Comparison of ENCODE assay signal across 8 mouse cellular contexts in the genomic region with DNA sequence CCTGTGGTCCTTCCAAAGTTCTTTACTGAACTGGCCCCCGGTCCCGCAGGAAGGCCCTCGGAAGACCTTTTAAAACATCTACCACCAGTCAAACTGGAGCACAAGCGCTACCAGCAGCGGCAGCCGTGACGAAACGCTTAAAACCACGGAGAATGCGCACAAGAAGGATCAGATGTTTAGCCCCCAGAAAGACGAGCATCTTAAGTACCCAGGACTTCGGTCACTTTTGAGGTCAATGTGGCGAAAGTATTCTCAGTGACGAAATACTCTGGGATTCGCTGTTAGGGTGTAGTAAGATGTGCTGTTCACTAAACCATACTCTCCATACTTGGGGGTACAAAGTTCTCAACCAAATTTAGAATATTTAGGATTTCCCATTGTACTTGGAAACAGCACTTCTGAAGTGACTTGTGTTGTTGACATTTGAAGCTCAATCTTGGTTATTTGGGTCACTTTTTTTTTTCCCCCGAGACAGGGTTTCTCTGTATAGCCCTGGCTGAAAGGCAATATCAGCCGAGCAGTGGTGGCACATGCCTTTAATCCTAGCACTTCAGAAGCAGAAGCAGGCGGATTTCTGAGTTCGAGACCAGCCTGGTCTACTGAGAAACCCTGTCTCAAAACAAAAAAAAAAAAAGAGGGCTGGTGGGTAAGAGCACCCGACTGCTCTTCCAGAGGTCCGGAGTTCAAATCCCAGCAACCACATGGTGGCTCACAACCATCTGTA. TPM values are rescaled to one million over a fixed set of nuclear protein-coding genes. Genes with fewer than 3 reads are reported as not detected.
A peak's percentile ranks its signal among the peaks of the same experiment; 100 is the strongest.
DNase-seq lines count a peak whose midpoint lies in the region; ATAC-seq lines count a peak whose summit lies in the region.

No protein-coding gene starts in this region.

- H3K9ac ChIP-seq in heart, embryonic 13.5 days: peak overlapping the region; percentile 84
- H3K9ac ChIP-seq in hindbrain, embryonic 12.5 days: peak overlapping the region; percentile 94

- ATAC-seq in heart, embryonic 13.5 days (ENCODE audit: extremely low read depth, insufficient number of reproducible peaks, low FRiP score, low TSS enrichment): no peak
- ATAC-seq in hindbrain, embryonic 12.5 days (ENCODE audit: low FRiP score): 0 out of 2 replicates have a peak, but pooled peaks have one; percentile 8

- 16% methylated on average over 21 of the region's 21 CpGs for WGBS in heart, embryonic 13.5 days
- 18% methylated on average over 21 of the region's 21 CpGs for WGBS in hindbrain, embryonic 12.5 days
- 18% methylated on average over 21 of the region's 21 CpGs for WGBS in midbrain, embryonic 10.5 days

- no peaks in the 10 kb centered on the region for H3K9me3 ChIP-seq in heart, embryonic 13.5 days
- no peaks in the 10 kb centered on the region for H3K9me3 ChIP-seq in hindbrain, embryonic 12.5 days (replicated peaks)
- no peaks in the 10 kb centered on the region for H3K9me3 ChIP-seq in midbrain, embryonic 10.5 days (replicated peaks)

- DNase-seq in heart, postnatal 36 days: no peak
- peak; percentile 19 for DNase-seq in adipocyte (ENCODE audit: low spot score)
- DNase-seq in midbrain, embryonic 10.5 days (ENCODE audit: low spot score): no peak
- no peak for DNase-seq in right cerebral cortex, adult 18-20 months
- DNase-seq in right cerebral cortex, postnatal 25 days: no peak
- no peak for DNase-seq in lung, postnatal 10 days

- H3K36me3 ChIP-seq in heart, embryonic 13.5 days: no peaks in the 10 kb centered on the region
- no peaks in the 10 kb centered on the region for H3K36me3 ChIP-seq in hindbrain, embryonic 12.5 days
- H3K36me3 ChIP-seq in midbrain, embryonic 10.5 days: no peaks in the 10 kb centered on the region

- intact Hi-C loops in heart, postnatal 36 days (cut with DNase I): loop anchor here (5.0 kb wide), 1 partner anchor 223 kb away; no protein-coding TSS in a partner anchor

- peak overlapping the region; percentile 78 for H3K4me2 ChIP-seq in heart, embryonic 13.5 days
- H3K4me2 ChIP-seq in hindbrain, embryonic 12.5 days (replicated peaks): peak overlapping the region; percentile 70

- peak overlapping the region; percentile 81 for H3K4me3 ChIP-seq in heart, embryonic 13.5 days
- peak overlapping the region; percentile 94 for H3K4me3 ChIP-seq in hindbrain, embryonic 12.5 days
- H3K4me3 ChIP-seq in midbrain, embryonic 10.5 days: peak overlapping the region; percentile 86

- H3K27ac ChIP-seq in heart, embryonic 13.5 days (replicated peaks): peak overlapping the region; percentile 77
- peak overlapping the region; percentile 75 for H3K27ac ChIP-seq in hindbrain, embryonic 12.5 days
- peak overlapping the region; percentile 96 for H3K27ac ChIP-seq in midbrain, embryonic 10.5 days (replicated peaks)

- H3K27me3 ChIP-seq in heart, embryonic 13.5 days (replicated peaks): no peaks in the 10 kb centered on the region; the same call in 1 of the 2 replicates
- no peaks in the 10 kb centered on the region for H3K27me3 ChIP-seq in hindbrain, embryonic 12.5 days
- no peaks in the 10 kb centered on the region for H3K27me3 ChIP-seq in midbrain, embryonic 10.5 days (ENCODE audit: low read depth, poor library complexity, severe bottlenecking)

- H3K4me1 ChIP-seq in heart, embryonic 13.5 days: peaks cover 9% of the 10 kb centered on the region
- H3K4me1 ChIP-seq in hindbrain, embryonic 12.5 days: peaks cover 4% of the 10 kb centered on the region
- H3K4me1 ChIP-seq in midbrain, embryonic 10.5 days: peaks cover 21% of the 10 kb centered on the region

RNA-seq across cellular contexts. Expression of gene Homez, which starts 6.3 kb away (rescaled TPM):
- 5.3 and 8.0 TPM in 2 replicates for polyA plus RNA-seq in heart, embryonic 13.5 days (2015; fragmentation: Nextera tagmentation; extraction: Ambion mirVana)
- total RNA-seq in heart, postnatal 36 days (2021): 1 to 10 TPM; 5.2 to 8.8 TPM
- polyA plus RNA-seq in hindbrain, embryonic 12.5 days (2016; fragmentation: Nextera tagmentation; extraction: Ambion mirVana): 11.0 and 14.0 TPM in 2 replicates
- 25.7 and 26.8 TPM in 2 replicates for polyA plus RNA-seq in midbrain, embryonic 10.5 days (2016; fragmentation: Nextera tagmentation; extraction: Ambion mirVana)

RNA-seq across cellular contexts. Expression of gene Ppp1r3e, which starts 12.9 kb away (rescaled TPM):
- 1.1 and 1.7 TPM in 2 replicates for polyA plus RNA-seq in heart, embryonic 13.5 days (2015; fragmentation: Nextera tagmentation; extraction: Ambion mirVana)
- 1 to 10 TPM; 2.6 to 2.9 TPM for total RNA-seq in heart, postnatal 36 days (2021)
- 0.48 and 1.5 TPM in 2 replicates for polyA plus RNA-seq in hindbrain, embryonic 12.5 days (2016; fragmentation: Nextera tagmentation; extraction: Ambion mirVana)
- polyA plus RNA-seq in midbrain, embryonic 10.5 days (2016; fragmentation: Nextera tagmentation; extraction: Ambion mirVana): 0.31 and 0.81 TPM in 2 replicates

RNA-seq across cellular contexts. Expression of gene Bcl2l2, which starts 18.7 kb away (rescaled TPM):
- polyA plus RNA-seq in heart, embryonic 13.5 days (2015; fragmentation: Nextera tagmentation; extraction: Ambion mirVana): 2.5 and 2.6 TPM in 2 replicates
- total RNA-seq in heart, postnatal 36 days (2021): 10 to 100 TPM; 42.1 to 43.4 TPM
- polyA plus RNA-seq in hindbrain, embryonic 12.5 days (2016; fragmentation: Nextera tagmentation; extraction: Ambion mirVana): 3.6 and 3.7 TPM in 2 replicates
- 2.7 and 3.4 TPM in 2 replicates for polyA plus RNA-seq in midbrain, embryonic 10.5 days (2016; fragmentation: Nextera tagmentation; extraction: Ambion mirVana)

RNA-seq across cellular contexts. Expression of gene Gm20521, which starts 18.8 kb away (rescaled TPM):
- not detected in 2 replicates for polyA plus RNA-seq in heart, embryonic 13.5 days (2015; fragmentation: Nextera tagmentation; extraction: Ambion mirVana)
- total RNA-seq in heart, postnatal 36 days (2021): 1 to 10 TPM; 3.5 to 6.6 TPM
- 0.32 TPM in 1 of 2 replicates, not detected in the other for polyA plus RNA-seq in hindbrain, embryonic 12.5 days (2016; fragmentation: Nextera tagmentation; extraction: Ambion mirVana)
- polyA plus RNA-seq in midbrain, embryonic 10.5 days (2016; fragmentation: Nextera tagmentation; extraction: Ambion mirVana): not detected in 2 replicates

RNA-seq across cellular contexts. Expression of gene Pabpn1, which starts 27.8 kb away (rescaled TPM):
- polyA plus RNA-seq in heart, embryonic 13.5 days (2015; fragmentation: Nextera tagmentation; extraction: Ambion mirVana): 72.3 and 74.0 TPM in 2 replicates
- total RNA-seq in heart, postnatal 36 days (2021): 10 to 100 TPM; 45.8 to 51.0 TPM
- polyA plus RNA-seq in hindbrain, embryonic 12.5 days (2016; fragmentation: Nextera tagmentation; extraction: Ambion mirVana): 200 and 201 TPM in 2 replicates
- 165 and 175 TPM in 2 replicates for polyA plus RNA-seq in midbrain, embryonic 10.5 days (2016; fragmentation: Nextera tagmentation; extraction: Ambion mirVana)
